Mouse (Mus musculus) megakaryocyte progenitor cell, adult 5-6 weeks (primary cell): ENCODE results near the gene Astn1. TPM values are rescaled to one million over a fixed set of nuclear protein-coding genes. Genes with fewer than 3 reads are reported as not detected.

Source experiments
- ATAC-seq: replicated peaks from 2 replicates; pipeline ENCODE4 v1.8.0; 2016; ENCODE audit warnings: mild to moderate bottlenecking, moderate TSS enrichment, inconsistent platforms; ENCODE audit not compliant: poor library complexity
- total RNA-seq, 2 experiments: library from RNA; stranded (forward) in 1 of 2; stranded (reverse) in 1 of 2; fragments of 157-497, 149-512 nt in 1 of 2; fragments of 200-1000 nt in 1 of 2; gene quantifications; 2 replicates each; pipeline versions ENCODE4 v1.2.3 to v1.2.4; 2015 to 2017

The Astn1 gene
- total RNA-seq (2015) (not detected in 2 replicates), total RNA-seq (2017) (not detected in 2 replicates)

DNA sequence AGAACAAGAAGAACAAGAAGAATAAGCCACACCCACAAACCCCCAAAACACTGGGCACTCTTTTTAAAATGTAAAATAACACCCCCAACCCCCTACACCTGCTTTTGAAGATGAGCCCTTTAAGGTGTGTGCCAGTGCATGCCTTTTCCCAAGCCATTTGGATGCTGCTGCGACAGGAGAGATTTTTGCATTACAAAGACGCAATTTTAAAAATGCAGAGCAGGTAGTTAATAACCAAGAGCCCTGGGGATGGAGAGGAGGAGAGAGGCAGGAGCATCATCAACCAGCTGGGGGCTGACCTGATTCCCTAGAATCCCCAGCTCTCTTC, at the start of gene Astn1:
TSS of gene Astn1 (plus strand) at position 310 of the 328 bp plus-strand sequence.
- no peak for ATAC-seq

GRCm38 (mm10) chr1:158323325-158323724, 38.7 kb upstream of the Astn1 start:
- no peak for ATAC-seq

GRCm38 (mm10) chr1:158328126-158328525, 33.9 kb upstream of the Astn1 start:
- ATAC-seq: no peak

DNA sequence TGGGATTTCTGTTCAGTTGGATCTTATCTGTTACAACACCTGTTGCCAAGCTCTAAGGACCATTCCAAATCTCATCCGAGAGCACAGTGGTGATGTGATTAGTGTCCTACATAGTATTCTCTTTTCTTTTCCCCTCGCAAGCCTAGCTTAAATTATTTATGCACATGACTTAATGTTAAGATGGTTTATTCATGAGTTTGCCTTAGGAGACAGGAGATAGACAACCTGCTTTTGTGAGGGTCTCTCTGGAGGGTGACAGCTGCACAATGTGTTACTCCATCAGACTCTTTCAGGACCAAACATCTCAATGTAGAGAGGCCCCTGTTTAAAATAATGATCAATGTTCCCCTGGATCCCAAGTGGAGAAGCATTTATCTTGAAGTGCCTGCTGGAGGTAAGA, 33.2 kb upstream of the Astn1 start:
- no peak for ATAC-seq

GRCm38 (mm10) chr1:158343243-158343714, 18.8 kb upstream of the Astn1 start:
- ATAC-seq: no peak

GRCm38 (mm10) chr1:158353656-158354371, 8.3 kb upstream of the Astn1 start:
- ATAC-seq: no peak

GRCm38 (mm10) chr1:158355177-158356050, 6.7 kb upstream of the Astn1 start:
- no peak for ATAC-seq

- ATAC-seq: peak; percentile 75
Measured at GRCm38 (mm10) chr1:158356051-158356461, 6.0 kb upstream of the Astn1 start, which contains the start of gene Brinp2. Gene Brinp2 (minus strand): TSS chr1:158356326.

DNA sequence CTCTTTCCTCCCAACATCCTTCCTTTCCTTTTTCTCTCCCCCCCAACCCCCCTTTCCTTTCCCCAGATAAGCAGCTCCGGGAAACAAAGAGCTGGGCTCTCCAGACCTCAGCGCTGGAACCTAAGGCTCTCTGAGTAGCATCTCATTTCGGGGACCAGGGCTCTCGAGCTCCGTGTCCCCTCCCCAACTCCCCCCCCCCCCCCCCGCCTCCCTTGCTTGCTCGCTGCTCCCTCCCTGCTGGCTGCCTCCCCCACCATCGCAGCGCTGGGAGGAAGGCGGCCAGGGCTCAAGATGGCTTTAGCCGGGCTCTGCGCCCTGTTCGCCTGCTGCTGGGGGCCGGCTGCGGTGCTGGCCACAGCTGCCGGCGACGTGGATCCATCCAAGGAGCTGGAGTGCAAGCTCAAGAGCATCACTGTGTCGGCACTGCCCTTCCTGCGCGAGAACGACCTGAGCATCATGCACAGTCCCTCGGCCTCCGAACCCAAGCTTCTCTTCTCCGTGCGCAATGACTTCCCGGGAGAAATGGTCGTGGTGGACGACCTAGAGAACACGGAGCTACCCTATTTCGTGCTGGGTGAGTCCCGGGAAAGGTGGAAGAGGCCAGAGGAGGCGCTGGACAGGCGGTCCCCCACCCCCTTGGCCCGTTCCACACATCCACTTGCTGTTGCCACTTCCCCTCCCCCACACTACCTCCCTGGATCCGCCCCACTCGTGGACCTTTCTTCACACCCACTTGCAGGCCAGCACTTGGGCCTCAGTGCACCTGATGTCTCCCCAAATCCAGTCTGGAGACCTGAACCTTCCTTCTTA, 424 bp downstream of the Astn1 start:
- ATAC-seq: no peak

DNA sequence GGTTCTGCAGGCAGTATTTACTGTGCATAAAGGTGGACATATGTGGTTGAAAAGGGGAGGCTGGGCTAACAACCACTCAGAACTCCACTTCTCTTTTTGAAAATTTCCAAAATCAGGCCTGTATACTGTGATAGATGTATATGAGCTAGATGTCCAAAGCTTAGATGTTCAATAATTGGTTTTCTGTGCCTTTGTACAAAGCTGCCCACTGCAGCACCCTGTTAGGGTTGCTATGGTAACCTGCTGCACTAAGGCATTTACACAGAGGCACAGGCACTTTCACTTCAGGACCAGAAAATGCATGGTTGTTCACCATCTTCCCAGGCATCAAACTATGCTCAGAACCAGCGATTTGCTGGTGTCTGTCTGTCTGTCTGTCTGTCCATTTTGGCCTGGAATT, 2.4 kb downstream of the Astn1 start:
- ATAC-seq: no peak

- no peak for ATAC-seq
Measured at GRCm38 (mm10) chr1:158382277-158382676, 20.2 kb downstream of the Astn1 start.

DNA sequence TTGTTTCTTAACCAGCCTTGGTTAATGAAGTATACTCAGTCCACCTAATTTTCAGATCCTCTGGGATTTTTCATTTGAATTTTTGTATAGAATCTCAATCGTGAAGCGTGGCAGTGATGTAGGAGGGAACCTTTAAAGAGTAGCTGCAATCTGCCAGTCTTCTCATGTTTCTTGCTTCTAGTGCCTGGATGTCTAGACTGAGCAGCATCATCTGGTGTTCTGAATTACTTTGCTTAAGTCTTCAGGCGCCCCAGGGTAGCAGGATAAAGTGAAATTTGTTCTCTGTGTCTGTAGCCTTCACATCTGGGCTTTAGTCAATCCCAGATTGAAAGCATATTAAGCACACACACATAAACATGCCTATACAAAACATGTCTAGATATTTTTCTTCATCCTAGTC, 21.1 kb downstream of the Astn1 start:
- no peak for ATAC-seq

GRCm38 (mm10) chr1:158385311-158385710, 23.2 kb downstream of the Astn1 start:
- no peak for ATAC-seq

- ATAC-seq: no peak
Measured at GRCm38 (mm10) chr1:158386781-158387180, 24.7 kb downstream of the Astn1 start.

DNA sequence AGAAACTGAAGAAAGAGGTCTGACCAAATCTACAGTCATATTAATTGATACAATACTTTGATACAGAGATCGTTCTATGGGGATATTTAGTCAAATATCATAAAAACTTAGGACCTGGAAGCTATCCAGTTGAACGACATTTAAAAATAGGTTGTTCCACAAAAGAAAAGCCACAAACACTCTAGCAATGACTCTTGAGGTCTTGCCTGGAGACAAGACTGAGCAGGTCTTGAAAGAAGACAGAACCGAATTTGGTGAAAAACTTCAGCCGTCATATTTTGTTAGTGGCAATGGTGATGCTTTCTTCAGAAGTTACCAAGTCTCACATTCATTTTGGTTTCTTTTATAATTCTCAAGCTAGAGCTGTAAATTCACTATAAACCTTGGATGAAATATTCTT, 26.9 kb downstream of the Astn1 start:
- ATAC-seq: no peak

GRCm38 (mm10) chr1:158390693-158391092, 28.6 kb downstream of the Astn1 start:
- ATAC-seq: no peak

DNA sequence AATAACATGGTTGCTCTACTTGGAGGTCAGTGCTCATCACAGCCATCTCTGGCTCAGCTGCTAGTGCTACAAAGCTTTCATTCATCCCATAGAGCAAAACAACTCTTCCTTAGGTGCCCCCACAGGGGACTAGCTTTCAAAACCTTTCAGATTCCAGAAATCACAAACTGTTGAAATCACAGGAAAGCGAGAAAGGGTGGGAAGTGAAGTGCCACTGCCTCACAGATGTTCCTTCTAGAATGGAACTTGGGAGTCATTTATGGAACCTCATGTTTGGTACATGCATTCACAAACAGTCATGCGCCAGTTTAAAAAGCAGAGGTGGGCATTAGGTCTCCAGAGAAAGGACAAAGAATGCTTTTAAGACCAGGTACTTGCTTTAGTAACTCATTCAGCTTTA, 35.0 kb downstream of the Astn1 start:
- no peak for ATAC-seq

- ATAC-seq: no peak
Measured at GRCm38 (mm10) chr1:158400898-158401297, 38.8 kb downstream of the Astn1 start.

DNA sequence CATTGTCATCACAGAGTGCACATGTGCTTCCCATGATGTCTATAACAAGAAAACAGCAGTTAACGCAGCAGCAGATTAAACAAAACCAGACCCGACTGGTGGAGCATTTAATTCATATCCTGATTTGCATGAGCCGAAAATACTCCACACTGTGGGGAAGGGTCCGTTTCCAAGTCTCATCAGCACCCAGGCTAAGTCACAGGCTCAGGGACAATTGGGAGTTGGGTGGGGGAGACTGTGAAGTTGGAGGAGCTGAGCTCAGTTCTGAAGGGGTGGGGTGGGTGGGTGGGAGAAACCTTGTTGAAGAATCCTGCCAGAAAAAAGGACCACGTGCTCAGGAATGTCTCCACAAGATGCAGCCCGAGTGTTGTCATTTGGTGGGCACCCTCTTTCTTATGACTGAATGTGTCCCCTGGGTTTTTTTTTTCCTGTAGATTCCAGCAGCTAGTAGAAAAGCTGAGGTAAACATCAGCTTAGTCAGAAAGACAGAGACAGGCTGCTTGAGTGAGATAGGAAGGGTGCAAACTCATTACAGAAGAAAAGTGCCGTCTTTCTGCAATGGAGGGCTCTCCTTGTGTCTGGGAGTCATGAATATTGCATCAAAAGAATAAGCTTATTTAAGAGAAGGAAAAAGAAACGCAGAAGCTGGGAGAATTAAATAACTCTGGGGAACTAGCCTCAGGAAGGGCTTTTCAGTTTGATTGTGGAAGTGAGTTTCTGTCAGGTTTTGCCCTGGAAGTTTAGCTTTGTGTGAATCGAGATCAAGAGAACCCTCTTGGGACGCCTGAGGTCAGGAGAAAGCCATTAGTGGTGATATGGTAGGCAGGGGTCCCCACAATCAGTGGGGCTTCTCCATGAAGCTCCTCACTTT, 44.1 kb downstream of the Astn1 start:
- no peak for ATAC-seq

GRCm38 (mm10) chr1:158408124-158408523, 46.1 kb downstream of the Astn1 start:
- no peak for ATAC-seq
